Mouse (Mus musculus) adrenal gland, adult 18-20 months (tissue): ENCODE data around the gene Plod3. TPM values are rescaled to one million over a fixed set of nuclear protein-coding genes. Genes with fewer than 3 reads are reported as not detected.
"Not testable (repeated sequence)": the region's sequence is repeated elsewhere in the genome, so short reads cannot be mapped to it uniquely, and the experiment has no call there.

Experiments used
- DNase-seq, 2 experiments: peaks; one replicate each; pipeline ENCODE4 v3.0.0; 2021 to 2022; ENCODE audit warnings: low spot score in 2 of 2
- long read RNA-seq, 2 experiments: library from polyadenylated mRNA; stranded (forward); transcript quantifications; one replicate each; pipeline ENCODE4 v2.0.0; 2021
- total RNA-seq, 2 experiments: library from RNA; stranded (reverse); gene quantifications; 1 replicate in 1 of 2; 2 replicates in 1 of 2; pipeline ENCODE4 v1.2.3; 2021

The Plod3 gene
- 10 to 100 TPM; 68.7 to 72.3 TPM for total RNA-seq
- long read RNA-seq, experiment 1, transcript Plod3-201 (19 exons, 3,280 nt), result major isoform, 75 of 91 reads
- long read RNA-seq, experiment 1, partial matches to known transcripts, result 4 of 91 reads
- long read RNA-seq, experiment 1, other reads (novel, unspliced or antisense), result 12 of 91 reads
- long read RNA-seq, experiment 2, transcript Plod3-201 (19 exons, 3,280 nt), result major isoform, 154 of 205 reads
- long read RNA-seq, experiment 2, partial matches to known transcripts, result 27 of 205 reads
- long read RNA-seq, experiment 2, other reads (novel, unspliced or antisense), result 24 of 205 reads

DNA sequence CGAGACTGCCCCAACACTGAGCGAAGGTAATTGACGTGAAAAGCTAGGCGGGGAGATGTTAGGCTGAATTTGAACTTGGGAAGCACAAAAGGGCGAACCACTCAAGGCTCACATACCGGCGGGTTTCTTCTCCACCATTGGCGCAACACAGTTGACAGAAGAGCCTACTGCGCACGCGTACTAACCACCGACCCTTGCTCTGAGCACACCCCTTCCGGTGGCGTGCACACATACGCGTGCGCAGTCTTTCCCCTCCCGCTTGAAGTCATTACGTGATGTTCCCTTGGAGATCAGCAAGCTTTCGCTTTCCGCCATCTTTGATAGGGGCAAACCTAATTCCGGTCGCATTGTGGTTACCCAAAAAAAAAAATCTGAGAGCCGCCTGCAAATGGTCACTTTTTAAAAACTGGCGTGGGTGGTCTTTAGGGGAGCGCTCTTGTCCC, at the start of gene Plod3:
Plod3 (plus strand) TSS at position 325 of the 443 bp plus-strand sequence.
- peak; percentile 87 to 88 for DNase-seq

DNA sequence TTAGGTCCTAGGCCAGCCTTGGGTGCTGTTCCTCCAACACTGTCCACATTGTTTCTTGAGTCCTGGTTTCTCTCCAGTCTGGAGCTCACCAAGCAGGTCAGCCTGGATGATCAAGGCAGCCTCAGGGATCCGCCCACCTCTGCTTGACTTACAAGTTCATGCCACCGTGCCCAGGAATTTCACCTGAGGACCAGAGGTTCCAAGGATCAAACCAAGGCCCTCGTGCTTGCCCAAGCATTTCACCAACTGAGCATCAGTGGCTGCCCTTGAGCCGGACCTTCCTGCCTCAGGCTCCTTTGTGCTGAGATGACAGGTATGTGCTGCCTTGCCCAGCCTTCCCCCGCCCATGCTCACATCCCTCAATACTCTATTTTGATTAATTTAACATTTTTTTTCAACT, 49.2 kb upstream of the Plod3 start:
- no peak for DNase-seq

DNA sequence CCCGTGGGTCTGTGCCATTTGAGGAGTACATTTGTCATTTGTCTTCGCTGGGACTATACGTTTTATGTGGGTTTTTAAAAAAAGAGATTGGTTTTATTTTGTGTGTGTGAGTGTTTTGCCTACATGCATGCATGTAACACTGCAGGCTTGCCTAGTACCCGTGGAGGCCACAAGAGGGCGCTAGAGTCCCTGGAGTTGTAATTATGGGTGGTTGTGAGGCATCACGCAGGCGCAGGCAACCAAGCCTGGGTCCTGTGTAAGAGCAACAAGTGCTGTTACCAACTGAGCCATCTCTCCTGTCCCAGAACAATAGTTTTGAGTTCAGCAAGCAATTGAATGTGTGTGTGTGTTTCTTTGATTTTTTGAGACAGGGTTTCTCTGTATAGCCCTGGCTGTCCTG, 47.5 kb upstream of the Plod3 start:
- no peak for DNase-seq

DNA sequence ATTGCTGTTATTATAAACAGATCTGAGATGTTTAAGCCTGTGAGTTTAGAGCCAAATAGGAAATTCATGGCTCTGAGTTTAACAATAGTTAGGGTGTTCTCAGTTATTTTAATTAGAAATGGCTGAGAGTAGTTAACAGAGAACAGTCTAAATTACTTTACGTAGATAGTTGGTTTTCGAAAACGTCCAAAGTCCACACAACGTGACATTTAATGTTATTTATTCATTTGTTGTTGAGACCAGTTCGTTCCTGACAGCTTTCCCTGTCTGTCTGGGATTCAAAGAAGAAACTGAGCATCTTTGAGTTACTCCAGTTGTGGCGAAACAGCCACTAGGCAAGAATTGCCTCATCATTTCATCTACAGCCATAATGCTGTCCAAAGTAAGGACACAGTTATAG, 46.8 kb upstream of the Plod3 start:
- DNase-seq, result not testable (repeated sequence)

DNA sequence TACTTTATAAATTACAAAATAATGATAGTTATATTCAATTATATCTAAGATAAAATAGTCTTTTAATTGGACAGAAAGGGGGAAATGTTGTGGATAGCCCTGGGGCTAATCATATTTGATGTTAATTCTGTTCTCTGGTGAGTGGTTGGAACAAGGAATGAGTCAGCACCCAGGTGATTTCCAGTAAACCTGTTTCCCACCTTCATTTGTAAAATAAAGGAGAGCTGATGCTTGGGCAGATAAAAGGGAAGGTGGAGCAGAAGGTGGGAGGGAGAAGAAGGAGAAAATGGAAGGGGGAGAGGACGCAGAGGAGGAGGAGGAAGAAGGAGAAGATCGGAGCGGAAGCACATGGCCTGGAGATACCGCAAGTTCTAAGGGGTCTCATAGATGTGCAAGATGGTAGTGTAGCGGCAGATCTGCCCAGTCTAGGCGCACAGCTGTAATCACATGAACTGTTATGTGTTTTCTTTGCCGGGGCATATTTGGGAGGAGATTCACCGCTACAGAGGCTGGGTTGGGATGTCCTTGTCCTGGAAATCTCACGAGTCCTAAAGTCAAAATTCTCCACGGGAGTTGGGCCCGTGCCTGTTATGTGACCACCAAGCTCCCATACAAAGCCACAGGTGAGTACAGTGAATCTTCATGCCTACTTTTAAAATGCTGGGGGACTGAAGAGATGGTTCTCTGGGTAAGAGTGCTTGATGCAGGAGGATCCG, 45.8 kb upstream of the Plod3 start:
- no peak for DNase-seq

DNA sequence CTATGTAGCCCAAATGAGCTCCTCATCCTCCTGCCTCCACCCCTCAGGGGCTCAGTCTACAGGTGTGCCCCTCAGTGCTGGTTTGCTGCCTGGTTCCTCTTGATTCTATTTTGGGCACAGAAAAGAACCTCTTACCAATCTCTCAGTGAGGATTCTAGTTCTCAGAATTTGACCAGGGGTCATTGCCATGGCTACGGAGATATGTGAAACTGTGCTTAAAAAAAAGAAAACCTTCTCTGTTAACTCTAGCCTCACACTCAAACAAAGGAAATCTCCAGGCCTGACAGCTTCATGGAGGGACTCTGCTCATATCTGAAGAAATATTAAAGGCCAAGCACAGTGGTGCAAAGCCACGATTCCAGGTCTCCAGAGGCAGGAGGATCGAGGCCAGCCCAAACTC, 44.0 kb upstream of the Plod3 start:
- DNase-seq, result no peak

DNA sequence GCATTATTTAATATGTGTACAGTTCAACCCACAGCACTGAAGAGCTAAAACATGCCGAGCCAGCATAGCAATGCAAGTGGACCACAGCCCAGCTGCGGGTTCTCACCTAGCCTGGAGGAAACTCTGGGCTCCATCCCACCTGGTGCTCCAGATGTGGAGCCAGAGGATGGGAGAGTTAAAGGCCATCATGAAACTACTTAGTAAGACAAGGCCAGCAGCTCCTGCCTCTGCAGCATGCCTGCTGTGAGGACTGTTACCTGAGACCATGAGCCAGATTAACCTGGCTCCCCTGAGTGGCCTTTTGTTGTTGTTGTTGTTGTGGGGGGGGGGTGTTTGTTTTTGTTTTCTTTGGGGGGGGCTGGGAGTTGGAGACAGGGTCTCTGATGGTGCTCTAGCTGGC, 43.4 kb upstream of the Plod3 start:
- no peak for DNase-seq

DNA sequence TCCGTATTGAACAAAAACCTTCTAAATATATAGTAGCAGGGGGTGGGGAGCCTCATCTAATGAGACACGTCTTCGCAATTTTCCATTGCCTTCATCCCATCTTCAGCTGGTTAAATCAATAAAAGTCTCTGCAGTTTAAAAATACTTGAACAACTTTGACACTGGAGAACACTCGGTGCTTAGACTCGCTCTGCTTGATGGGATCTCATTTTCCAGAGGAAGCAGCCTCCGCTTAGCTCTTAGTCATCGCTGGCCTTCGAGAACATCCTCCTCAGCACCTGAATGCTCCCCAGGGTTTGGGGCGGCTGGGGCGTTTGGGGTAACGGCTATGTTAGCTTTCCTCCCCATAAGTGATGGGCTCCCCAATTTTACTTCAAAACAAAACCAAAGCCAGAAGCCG, 41.7 kb upstream of the Plod3 start:
- no peak for DNase-seq

DNA sequence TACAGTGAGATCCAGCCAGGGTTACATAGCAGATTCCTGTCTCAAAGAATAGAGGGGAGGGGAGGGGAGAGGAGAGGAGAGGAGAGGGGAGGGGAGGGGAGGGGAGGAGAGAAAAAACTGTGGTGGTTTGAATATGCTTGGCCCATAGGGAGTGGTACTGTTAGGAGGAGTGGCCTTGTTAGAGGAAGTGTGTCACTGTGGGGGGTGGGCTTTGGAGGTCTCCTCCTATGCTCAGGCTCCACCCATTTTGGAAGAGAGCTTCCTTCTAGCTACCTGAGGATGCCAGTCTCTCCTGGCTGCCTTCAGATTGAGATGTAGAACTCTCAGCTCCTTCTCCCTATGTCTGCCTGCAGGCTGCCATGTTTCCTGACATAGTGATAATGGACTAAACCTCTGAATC, 38.9 kb upstream of the Plod3 start:
- DNase-seq, result no peak

DNA sequence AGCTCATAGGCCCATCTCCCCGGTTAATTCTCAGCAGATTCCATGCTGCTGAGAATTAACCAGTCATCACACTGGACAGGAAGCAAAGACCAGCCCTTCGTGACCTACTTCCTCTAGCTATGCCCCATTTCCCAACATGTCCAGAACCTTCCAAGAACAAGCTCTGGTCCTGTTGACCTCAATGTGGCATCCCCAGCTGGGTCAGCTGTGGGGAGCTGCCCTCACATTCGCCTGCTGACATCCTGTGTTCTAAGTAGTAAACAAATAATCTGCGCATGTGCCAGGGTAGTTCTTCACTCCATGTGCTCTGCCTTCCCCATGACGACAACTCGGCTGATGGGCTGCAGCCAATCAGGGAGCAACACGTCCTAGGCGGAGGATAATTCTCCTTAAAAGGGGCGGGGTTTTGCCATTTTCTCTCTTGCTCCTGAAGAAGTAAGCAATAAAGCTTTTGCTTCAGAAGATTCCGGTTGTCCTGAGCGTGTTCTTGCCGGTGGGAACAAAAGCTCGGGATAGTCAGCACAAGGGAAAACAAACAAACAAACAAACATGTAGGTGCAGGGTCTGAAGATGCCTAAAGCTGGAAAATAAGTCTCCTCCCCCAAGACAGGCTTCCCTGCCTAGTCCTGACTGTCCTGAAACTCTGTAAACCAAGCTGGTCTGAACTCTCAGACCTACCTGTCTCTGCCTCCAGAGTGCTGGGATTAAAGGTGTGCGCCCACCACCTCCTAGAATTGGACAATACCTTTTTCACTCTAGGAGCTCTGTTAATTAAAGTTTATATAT, 37.1 kb upstream of the Plod3 start:
- not testable (repeated sequence) for DNase-seq

DNA sequence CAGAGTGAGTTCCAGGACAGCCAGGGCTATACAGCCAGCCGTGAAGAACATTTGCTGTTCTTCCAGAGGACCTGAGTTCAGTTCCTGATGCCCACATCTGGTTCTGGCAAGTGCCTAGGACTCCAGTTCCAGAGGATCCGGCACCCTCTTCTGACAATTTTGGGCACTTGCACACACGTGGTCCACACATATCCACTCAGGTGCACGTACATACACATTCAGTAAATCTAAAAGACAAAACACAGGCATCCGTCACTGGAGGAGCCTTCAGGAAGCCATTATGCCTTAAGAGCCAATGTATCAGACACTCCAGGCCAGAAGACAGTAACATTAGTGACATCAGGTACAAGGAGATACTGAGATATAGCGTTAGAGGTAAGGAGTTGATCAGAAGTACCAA, 36.3 kb upstream of the Plod3 start:
- no peak for DNase-seq

DNA sequence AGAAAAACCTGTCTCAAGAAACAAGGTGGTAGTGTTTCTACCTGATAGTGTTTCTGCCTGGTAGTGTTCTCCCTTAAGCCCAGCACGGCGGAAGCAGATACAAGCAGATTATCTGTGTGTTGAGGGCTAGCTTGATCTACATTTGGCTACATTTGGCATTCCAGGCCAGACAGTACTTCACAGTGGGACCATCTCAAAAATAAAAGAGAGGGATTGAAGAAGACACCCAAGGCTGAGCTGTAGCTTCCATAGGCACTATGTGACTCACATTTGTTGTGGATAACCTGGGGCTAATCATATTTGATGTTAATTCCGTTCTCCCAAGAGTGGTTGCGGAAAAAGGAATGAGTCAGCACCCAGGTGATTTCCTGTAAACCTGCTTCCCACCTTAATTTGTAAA, 34.7 kb upstream of the Plod3 start:
- no peak for DNase-seq

DNA sequence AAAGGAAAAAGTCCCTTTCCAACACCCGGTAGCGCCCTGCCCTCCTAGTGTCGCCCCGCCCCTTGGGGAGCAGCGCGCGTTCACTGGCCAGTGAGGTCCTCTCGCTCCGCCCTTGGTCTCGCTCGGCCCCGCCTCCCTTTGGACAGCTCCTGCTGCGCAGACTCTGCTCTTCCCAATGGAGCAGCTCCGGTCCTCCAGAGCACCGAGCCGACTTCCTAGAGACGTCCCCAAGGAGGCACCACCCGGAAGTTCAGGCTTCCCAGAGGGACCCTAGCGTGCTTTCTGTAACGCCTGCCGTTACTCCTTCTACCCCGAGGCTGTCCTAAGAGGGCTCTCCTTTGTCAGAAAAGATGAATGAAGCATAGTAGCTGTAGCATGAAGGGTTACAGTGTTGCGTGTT, 33.8 kb upstream of the Plod3 start, which contains the start of gene Fis1:
Fis1 (plus strand) TSS at position 261 of the 400 bp plus-strand sequence.
- DNase-seq, result peak; percentile 89 to 91

DNA sequence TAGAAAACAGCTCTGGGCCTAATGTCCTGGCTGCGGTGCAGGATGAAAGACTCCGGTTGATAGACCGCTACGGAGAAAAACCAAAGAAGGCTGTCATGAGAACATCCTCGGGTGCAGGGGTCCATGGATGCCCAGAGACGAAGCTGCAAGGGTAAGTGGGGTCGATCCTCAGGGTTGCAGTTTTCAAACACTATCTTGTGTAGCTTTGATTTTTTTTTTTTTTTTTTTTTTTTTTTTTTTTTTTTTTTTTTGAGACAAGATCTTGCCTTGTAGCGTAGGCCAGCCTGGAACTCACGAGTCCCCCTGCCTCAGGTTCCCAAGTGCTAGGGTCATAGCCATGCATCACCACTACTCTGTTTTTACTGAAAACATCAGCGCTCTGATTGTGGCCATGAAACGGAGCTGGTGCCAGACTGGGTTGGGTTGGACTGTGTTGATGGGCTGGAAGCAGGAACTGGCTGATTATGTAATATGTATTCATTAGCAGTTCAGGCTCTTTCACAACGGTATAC, 33.3 kb upstream of the Plod3 start:
- no peak for DNase-seq

DNA sequence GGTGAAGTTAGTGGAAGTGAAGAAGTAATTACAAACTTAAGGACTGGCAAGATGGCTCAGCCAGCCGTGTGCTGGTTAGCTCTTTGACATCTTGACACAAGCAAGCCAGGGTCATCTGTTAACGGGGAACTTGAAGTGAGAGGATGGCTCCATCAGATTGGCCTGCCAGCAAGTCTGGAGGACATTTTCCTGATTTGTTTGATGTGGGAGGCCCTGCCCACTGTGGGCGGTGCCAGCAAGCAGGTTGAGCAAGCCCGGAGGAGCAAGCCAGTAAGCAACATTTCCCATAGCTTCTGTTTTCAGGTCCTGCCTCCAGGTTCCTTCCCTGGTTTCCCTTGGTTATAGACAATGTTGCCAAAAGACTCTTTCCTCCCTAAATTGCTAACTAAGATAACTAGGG, 31.2 kb upstream of the Plod3 start:
- no peak for DNase-seq

DNA sequence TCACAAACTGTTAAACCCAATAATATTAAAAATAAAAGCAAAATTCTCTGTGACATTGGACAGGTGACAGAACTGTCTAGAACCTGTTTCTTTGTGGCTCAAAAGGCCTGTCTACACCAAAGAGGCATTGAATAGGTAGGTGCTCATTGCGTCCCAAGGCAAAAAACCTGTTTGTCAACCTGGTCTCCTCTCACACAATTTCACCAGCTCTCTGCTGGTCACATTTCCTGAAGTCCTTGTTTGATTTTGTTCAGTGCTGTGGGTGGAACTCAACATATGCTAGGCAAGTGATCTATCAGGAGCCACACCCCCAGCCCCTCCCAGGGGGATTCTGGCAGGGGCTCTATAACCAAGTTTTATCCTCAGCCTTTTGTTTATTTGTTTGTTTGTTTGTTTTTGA, 29.6 kb upstream of the Plod3 start:
- no peak for DNase-seq

DNA sequence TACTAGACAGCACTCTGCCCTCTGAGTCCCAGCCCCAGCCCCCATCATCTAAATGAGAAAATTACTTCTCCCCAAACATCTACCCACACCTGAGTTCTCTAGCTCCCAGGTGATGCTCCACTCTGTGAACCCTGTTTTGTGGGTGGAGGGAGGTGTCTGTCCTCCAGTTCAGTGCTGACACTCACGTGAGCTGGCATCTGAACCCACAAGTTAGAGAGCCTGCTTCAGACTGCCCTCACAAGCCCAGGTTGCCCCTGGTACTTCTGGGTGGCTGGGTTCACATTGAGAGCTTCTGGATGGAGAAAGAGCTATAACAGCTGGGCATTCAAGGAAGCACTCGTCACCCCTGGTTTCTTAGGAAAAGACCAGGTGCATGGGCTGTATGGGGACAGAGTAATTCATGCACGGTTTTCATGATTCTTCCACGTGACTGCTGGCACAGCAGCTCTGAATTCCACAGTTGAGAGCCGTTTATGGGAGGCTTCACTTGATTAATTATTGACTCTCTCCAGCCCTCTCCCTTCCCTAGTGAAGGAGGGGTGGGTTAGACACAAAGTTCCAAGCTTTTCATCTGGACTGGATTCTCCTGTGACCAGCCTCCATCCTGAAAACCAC, 27.7 kb upstream of the Plod3 start:
- DNase-seq, result no peak

DNA sequence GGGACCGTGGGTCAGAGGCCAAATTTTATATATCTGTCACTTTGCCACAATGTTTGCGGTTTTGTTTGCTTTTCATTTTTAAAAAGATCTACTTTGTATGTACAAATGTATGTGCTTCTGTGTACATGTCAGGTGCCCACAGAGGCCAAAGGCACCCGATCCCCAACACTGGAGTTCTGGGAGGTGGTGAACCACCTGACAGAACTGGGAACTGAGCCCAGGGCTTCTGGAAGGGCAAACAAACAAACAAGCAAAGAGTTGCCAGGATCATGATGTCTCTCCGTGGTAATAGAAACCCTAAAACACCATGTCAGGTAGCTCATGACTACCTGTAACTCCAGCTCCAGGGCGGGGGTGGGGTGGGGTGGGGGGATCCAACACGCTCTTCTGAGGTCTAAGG, 26.8 kb upstream of the Plod3 start:
- DNase-seq, result no peak

DNA sequence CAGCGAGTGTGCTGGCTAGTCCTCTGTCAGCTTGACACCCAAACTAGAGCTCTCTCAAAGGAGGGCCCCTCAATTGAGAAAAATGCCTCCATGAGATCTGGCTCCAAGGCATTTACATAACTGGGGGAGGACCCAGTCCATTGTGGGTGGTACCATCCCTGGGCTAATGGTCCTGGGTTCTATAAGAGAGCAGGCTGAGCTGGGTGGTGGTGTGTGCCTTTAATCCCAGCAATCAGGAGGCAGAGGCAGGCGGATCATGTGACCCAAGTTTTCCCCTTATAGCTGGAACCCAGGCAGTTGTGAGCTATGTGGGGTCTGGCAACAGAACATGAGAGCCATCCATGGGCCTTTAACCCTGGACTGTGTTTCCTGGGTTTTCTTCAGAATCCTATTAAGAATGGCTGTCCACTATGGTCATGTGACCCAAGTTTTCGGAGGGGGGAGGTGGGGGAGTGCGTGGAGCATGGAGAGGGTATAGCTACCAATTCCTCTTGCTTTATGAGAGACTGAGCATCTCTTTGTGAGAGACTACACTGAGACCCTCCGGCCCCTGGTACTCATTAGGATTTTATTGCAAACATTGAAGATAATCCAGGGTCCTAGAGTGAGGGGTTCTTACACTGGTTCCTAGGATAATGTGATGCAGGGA, 25.4 kb upstream of the Plod3 start:
- DNase-seq, result no peak

DNA sequence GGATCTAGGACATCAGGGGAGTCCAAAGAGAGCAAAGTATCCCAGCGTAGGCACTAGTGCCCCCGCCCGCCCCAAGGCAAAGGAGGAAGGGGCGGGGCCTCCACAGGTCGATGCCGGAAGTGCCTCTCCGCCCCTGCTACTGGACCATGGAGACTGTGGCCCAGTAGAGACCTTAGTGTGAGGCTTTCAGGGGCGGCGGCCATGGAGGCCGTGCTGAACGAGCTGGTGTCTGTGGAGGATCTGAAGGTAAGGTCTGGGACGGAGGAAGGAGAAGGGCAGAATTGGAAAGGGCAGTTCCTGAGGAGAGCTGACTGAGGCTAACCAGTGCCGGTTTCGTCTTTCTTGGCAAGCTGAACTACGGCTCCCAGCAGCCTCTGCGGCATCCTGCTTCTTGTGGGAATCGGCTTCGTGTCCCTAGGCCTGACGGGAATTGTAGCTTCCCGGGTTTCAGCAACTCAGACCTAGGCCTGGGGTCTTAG, 24.8 kb upstream of the Plod3 start:
- peak; percentile 81 to 82 for DNase-seq

DNA sequence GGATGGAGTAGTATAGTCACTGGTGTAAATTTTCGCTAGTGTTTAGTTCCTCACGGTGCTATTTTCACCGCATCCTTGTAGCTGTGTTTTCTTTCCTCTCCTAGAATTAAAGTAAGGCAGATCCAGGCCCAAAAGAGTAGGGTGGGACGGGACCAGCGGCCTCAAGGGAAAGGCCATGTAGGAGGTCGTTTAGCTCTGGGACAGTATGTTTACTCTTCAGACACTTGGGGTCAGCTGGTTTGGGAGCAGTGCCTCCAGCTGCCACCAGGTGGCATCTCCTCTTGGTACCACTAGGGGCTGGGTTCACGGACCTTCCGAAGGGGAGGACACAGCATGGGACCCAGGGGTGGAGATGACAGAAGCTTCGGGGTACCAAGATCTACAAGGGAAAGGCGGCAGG, 24.3 kb upstream of the Plod3 start:
- DNase-seq, result peak; percentile 73 to 80
